Mouse (Mus musculus) retina, postnatal 7 days (tissue): ENCODE data around the gene Tcf7l2.

Source experiments
- DNase-seq: peaks from one replicate; pipeline ENCODE4 v3.0.0-alpha.2; 2012; ENCODE audit warnings: low read depth, low spot score

Tcf7l2 gene

GRCm38 (mm10) chr19:55827613-55828259 is 86.1 kb downstream of the Tcf7l2 start:
- no peak for DNase-seq

- no peak for DNase-seq
These were observed 89.4 kb downstream of the Tcf7l2 start for GRCm38 (mm10) chr19:55830976-55831559.

- no peak for DNase-seq
These were observed 90.5 kb downstream of the Tcf7l2 start for GRCm38 (mm10) chr19:55832122-55832521.

GRCm38 (mm10) chr19:55833807-55834385 is 92.3 kb downstream of the Tcf7l2 start:
- DNase-seq, result no peak

- no peak for DNase-seq
These were observed 95.5 kb downstream of the Tcf7l2 start for GRCm38 (mm10) chr19:55836930-55837687.

- DNase-seq, result no peak
These were observed 96.3 kb downstream of the Tcf7l2 start for GRCm38 (mm10) chr19:55837924-55838323.

GRCm38 (mm10) chr19:55838389-55839035 is 96.9 kb downstream of the Tcf7l2 start:
- no peak for DNase-seq

- DNase-seq, result no peak
These were observed 97.5 kb downstream of the Tcf7l2 start for GRCm38 (mm10) chr19:55839036-55839555.

- DNase-seq, result no peak
These were observed 99.0 kb downstream of the Tcf7l2 start for GRCm38 (mm10) chr19:55840499-55841121.

GRCm38 (mm10) chr19:55842046-55842445 is 100.4 kb downstream of the Tcf7l2 start:
- DNase-seq, result no peak

- no peak for DNase-seq
These were observed 101.7 kb downstream of the Tcf7l2 start for GRCm38 (mm10) chr19:55843111-55843887.

- DNase-seq, result no peak
These were observed 104.1 kb downstream of the Tcf7l2 start for GRCm38 (mm10) chr19:55845702-55846101.

GRCm38 (mm10) chr19:55846256-55846655 is 104.6 kb downstream of the Tcf7l2 start:
- no peak for DNase-seq

GRCm38 (mm10) chr19:55847043-55847442 is 105.4 kb downstream of the Tcf7l2 start:
- DNase-seq, result no peak

GRCm38 (mm10) chr19:55850402-55851078 is 108.9 kb downstream of the Tcf7l2 start:
- no peak for DNase-seq

- no peak for DNase-seq
These were observed 110.1 kb downstream of the Tcf7l2 start for GRCm38 (mm10) chr19:55851498-55852324.

GRCm38 (mm10) chr19:55854389-55854788 is 112.8 kb downstream of the Tcf7l2 start:
- no peak for DNase-seq

GRCm38 (mm10) chr19:55855571-55855970 is 114.0 kb downstream of the Tcf7l2 start:
- no peak for DNase-seq

- no peak for DNase-seq
These were observed 115.7 kb downstream of the Tcf7l2 start for GRCm38 (mm10) chr19:55857328-55857727.
